Mouse (Mus musculus): Measurements from ENCODE around the gene Kcnk4. TPM values are rescaled to one million over a fixed set of nuclear protein-coding genes. Genes with fewer than 3 reads are reported as not detected.
"Not testable (repeated sequence)": the region's sequence is repeated elsewhere in the genome, so short reads cannot be mapped to it uniquely, and the experiment has no call there.

The Kcnk4 gene
- total RNA-seq, 2 experiments from 2014 or later = 0.23 to 0.35 TPM

GRCm38 (mm10) chr19:6918321-6918720 is 16.0 kb downstream of the Kcnk4 start:
- DNase-seq (ENCODE audit: low spot score in 2 of 2) = no peak

- no peak for DNase-seq (ENCODE audit: low spot score in 2 of 2)
Measured at GRCm38 (mm10) chr19:6916496-6916895, 17.8 kb downstream of the Kcnk4 start.

- DNase-seq (ENCODE audit: low spot score in 2 of 2) = no peak
Measured at GRCm38 (mm10) chr19:6915276-6915675, 19.0 kb downstream of the Kcnk4 start.

GRCm38 (mm10) chr19:6914540-6914939 is 19.8 kb downstream of the Kcnk4 start:
- DNase-seq (ENCODE audit: low spot score in 2 of 2) = no peak

GRCm38 (mm10) chr19:6913991-6914390 is 20.3 kb downstream of the Kcnk4 start:
- DNase-seq (ENCODE audit: low spot score in 2 of 2) = no peak

- DNase-seq (ENCODE audit: low spot score in 2 of 2) = no peak
Measured at GRCm38 (mm10) chr19:6913036-6913435, 21.3 kb downstream of the Kcnk4 start.

- DNase-seq (ENCODE audit: low spot score in 2 of 2) = no peak
Measured at GRCm38 (mm10) chr19:6912205-6912970, 21.9 kb downstream of the Kcnk4 start.

- no peak for DNase-seq (ENCODE audit: low spot score in 2 of 2)
Measured at GRCm38 (mm10) chr19:6911101-6912074, 22.9 kb downstream of the Kcnk4 start.

GRCm38 (mm10) chr19:6910306-6910705 is 24.0 kb downstream of the Kcnk4 start:
- DNase-seq (ENCODE audit: low spot score in 2 of 2) = peak; percentile 53 to 54

- DNase-seq (ENCODE audit: low spot score in 2 of 2) = peak; percentile 80 to 82
Measured at GRCm38 (mm10) chr19:6909507-6910289, 24.6 kb downstream of the Kcnk4 start, which contains the start of the genes Trmt112 and Prdx5. Trmt112 (plus strand) TSS chr19:6909698. Prdx5 (minus strand) TSS chr19:6910106.

GRCm38 (mm10) chr19:6909021-6909420 is 25.3 kb downstream of the Kcnk4 start:
- no peak for DNase-seq (ENCODE audit: low spot score in 2 of 2)

- DNase-seq (ENCODE audit: low spot score in 2 of 2) = no peak
Measured at GRCm38 (mm10) chr19:6907811-6908540, 26.3 kb downstream of the Kcnk4 start.

- peak in 1 of 2 experiments; percentile 15 for DNase-seq (ENCODE audit: low spot score in 2 of 2)
Measured at GRCm38 (mm10) chr19:6907094-6907493, 27.2 kb downstream of the Kcnk4 start.

- no peak for DNase-seq (ENCODE audit: low spot score in 2 of 2)
Measured at GRCm38 (mm10) chr19:6906199-6906598, 28.1 kb downstream of the Kcnk4 start.

- no peak for DNase-seq (ENCODE audit: low spot score in 2 of 2)
Measured at GRCm38 (mm10) chr19:6905498-6906159, 28.7 kb downstream of the Kcnk4 start.

GRCm38 (mm10) chr19:6904846-6905245 is 29.5 kb downstream of the Kcnk4 start:
- no peak for DNase-seq (ENCODE audit: low spot score in 2 of 2)

- DNase-seq (ENCODE audit: low spot score in 2 of 2) = no peak
Measured at GRCm38 (mm10) chr19:6903031-6903430, 31.3 kb downstream of the Kcnk4 start.

- no peak for DNase-seq (ENCODE audit: low spot score in 2 of 2)
Measured at GRCm38 (mm10) chr19:6899641-6900040, 34.7 kb downstream of the Kcnk4 start.

GRCm38 (mm10) chr19:6895608-6896305 is 38.6 kb downstream of the Kcnk4 start:
- not testable (repeated sequence) for DNase-seq (ENCODE audit: low spot score in 2 of 2)
